8 mouse cellular contexts compared by ENCODE assay signal in the genomic region with DNA sequence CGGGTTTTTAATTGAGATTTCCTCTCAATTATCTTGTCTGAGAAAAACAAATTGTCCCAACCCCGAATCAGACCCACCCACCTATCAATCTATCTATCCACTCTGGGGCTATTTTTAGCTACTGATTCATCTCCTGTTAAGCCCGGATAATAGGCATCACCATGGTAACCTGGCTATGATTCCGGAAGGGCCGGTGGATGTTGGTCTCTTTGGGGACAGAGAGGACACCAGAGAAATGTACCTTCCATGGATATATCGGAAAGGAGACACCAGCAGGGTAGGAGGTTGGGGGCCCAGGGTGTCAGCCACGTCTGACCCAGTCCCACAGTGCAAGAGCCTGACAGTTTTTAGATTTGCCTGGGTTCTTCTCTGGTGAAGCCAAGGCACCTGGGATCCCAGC. TPM values are rescaled to one million over a fixed set of nuclear protein-coding genes. Genes with fewer than 3 reads are reported as not detected.
A peak's percentile ranks its signal among the peaks of the same experiment; 100 is the strongest.
DNase-seq lines count a peak whose midpoint lies in the region; ATAC-seq and TF ChIP-seq lines count a peak whose summit lies in the region.

No protein-coding gene starts in this region.

- H3K9ac ChIP-seq in hindbrain, embryonic 11.5 days (ENCODE audit: low read depth, low read length): no peak overlapping the region
- H3K9ac ChIP-seq in neural tube, embryonic 15.5 days (replicated peaks): no peak overlapping the region
- H3K9ac ChIP-seq in liver, embryonic 11.5 days (ENCODE audit: low read depth, low read length): no peak overlapping the region

- no peak for ATAC-seq in hindbrain, embryonic 11.5 days (ENCODE audit: low FRiP score)
- ATAC-seq in neural tube, embryonic 15.5 days (ENCODE audit: low FRiP score): peak; percentile 80; the same call in 1 of the 2 replicates
- no peak for ATAC-seq in liver, embryonic 11.5 days (replicated peaks; ENCODE audit: low FRiP score)

- H3K27me3 ChIP-seq in hindbrain, embryonic 11.5 days (ENCODE audit: control insufficient read depth, insufficient read depth, low read length): no peaks in the 10 kb centered on the region
- no peaks in the 10 kb centered on the region for H3K27me3 ChIP-seq in neural tube, embryonic 15.5 days (replicated peaks)
- H3K27me3 ChIP-seq in liver, embryonic 11.5 days (replicated peaks; ENCODE audit: control insufficient read depth, insufficient read depth, low read length): no peaks in the 10 kb centered on the region

- H3K4me2 ChIP-seq in hindbrain, embryonic 11.5 days (replicated peaks; ENCODE audit: low read depth, low read length): no peak overlapping the region
- peak overlapping the region; percentile 25 for H3K4me2 ChIP-seq in neural tube, embryonic 15.5 days
- H3K4me2 ChIP-seq in liver, embryonic 11.5 days: no peak overlapping the region

- H3K27ac ChIP-seq in layer of hippocampus, adult 2 months: peak overlapping the region; percentile 79
- peak overlapping the region; percentile 62 for H3K27ac ChIP-seq in hindbrain, embryonic 11.5 days (ENCODE audit: low read depth, low read length)
- peak overlapping the region; percentile 39 for H3K27ac ChIP-seq in neural tube, embryonic 15.5 days (replicated peaks)
- H3K27ac ChIP-seq in liver, embryonic 11.5 days (ENCODE audit: low read depth, low read length): no peak overlapping the region

- H3K4me3 ChIP-seq in layer of hippocampus, adult 2 months: no peak overlapping the region
- no peak overlapping the region for H3K4me3 ChIP-seq in hindbrain, embryonic 11.5 days (ENCODE audit: low read depth, low read length)
- H3K4me3 ChIP-seq in neural tube, embryonic 15.5 days (replicated peaks): no peak overlapping the region
- no peak overlapping the region for H3K4me3 ChIP-seq in liver, embryonic 11.5 days (ENCODE audit: low read depth, low read length)

- DNase-seq in layer of hippocampus, adult 2 months (ENCODE audit: low spot score in 2 of 2): no peak
- no peak for DNase-seq in layer of hippocampus, adult 9-10 months (ENCODE audit: low spot score)
- peak; percentile 60 for DNase-seq in embryo, embryonic 11 days
- peak; percentile 58 for DNase-seq in hindbrain, embryonic 11.5 days (ENCODE audit: low spot score)
- no peak for DNase-seq in liver, embryonic 11.5 days (ENCODE audit: low spot score)
- DNase-seq in cerebellum, adult 18-20 months: no peak
- DNase-seq in thymus, postnatal 14 days: no peak

- H3K4me1 ChIP-seq in hindbrain, embryonic 11.5 days (replicated peaks; ENCODE audit: control insufficient read depth, insufficient read depth, low read length): peaks cover 3% of the 10 kb centered on the region; the same call in 1 of the 2 replicates
- peaks cover 24% of the 10 kb centered on the region for H3K4me1 ChIP-seq in neural tube, embryonic 15.5 days
- H3K4me1 ChIP-seq in liver, embryonic 11.5 days (replicated peaks; ENCODE audit: control insufficient read depth, insufficient read depth, low read length): 0 out of 2 replicates have a peak, but pooled peaks cover 3% of the 10 kb centered on the region

- H3K36me3 ChIP-seq in hindbrain, embryonic 11.5 days (ENCODE audit: control insufficient read depth, insufficient read depth, low read length): no peaks in the 10 kb centered on the region
- H3K36me3 ChIP-seq in neural tube, embryonic 15.5 days: no peaks in the 10 kb centered on the region
- no peaks in the 10 kb centered on the region for H3K36me3 ChIP-seq in liver, embryonic 11.5 days (ENCODE audit: control insufficient read depth, insufficient read depth, low read length)

- H3K9me3 ChIP-seq in hindbrain, embryonic 11.5 days (ENCODE audit: control insufficient read depth, low read length): no peaks in the 10 kb centered on the region
- no peaks in the 10 kb centered on the region for H3K9me3 ChIP-seq in neural tube, embryonic 15.5 days (replicated peaks)
- 0 out of 2 replicates have a peak, but pooled peaks cover 2% of the 10 kb centered on the region for H3K9me3 ChIP-seq in liver, embryonic 11.5 days (ENCODE audit: control insufficient read depth, low read length)

- 17% methylated on average over 7 of the region's 7 CpGs for WGBS in hindbrain, embryonic 11.5 days
- 11% methylated on average over 7 of the region's 7 CpGs for WGBS in neural tube, embryonic 15.5 days
- 43% methylated on average over 7 of the region's 7 CpGs for WGBS in liver, embryonic 11.5 days

- TF ChIP-seq CTCF in layer of hippocampus, adult 2 months (conservative IDR thresholded peaks at IDR 0.05): no peak

RNA-seq across cellular contexts. Expression of gene Cpne7, which starts 18.2 kb away (rescaled TPM):
- total RNA-seq in layer of hippocampus, adult 2 months (2021): 100 to 1,000 TPM; 257 to 313 TPM
- 0.10 and 0.45 TPM in 2 replicates for polyA plus RNA-seq in hindbrain, embryonic 11.5 days (2014; fragmentation: Nextera tagmentation; extraction: Ambion mirVana)
- 3.7 and 4.7 TPM in 2 replicates for polyA plus RNA-seq in neural tube, embryonic 15.5 days (2015; fragmentation: Nextera tagmentation; extraction: Ambion mirVana)
- polyA plus RNA-seq in liver, embryonic 11.5 days (2014; fragmentation: Nextera tagmentation; extraction: Ambion mirVana): 5.2 and 5.9 TPM in 2 replicates

RNA-seq across cellular contexts. Expression of gene Sult5a1, which starts 22.7 kb away (rescaled TPM):
- 1 to 10 TPM; 2.0 to 2.8 TPM for total RNA-seq in layer of hippocampus, adult 2 months (2021)
- 4.8 and 5.5 TPM in 2 replicates for polyA plus RNA-seq in hindbrain, embryonic 11.5 days (2014; fragmentation: Nextera tagmentation; extraction: Ambion mirVana)
- 2.2 and 3.4 TPM in 2 replicates for polyA plus RNA-seq in neural tube, embryonic 15.5 days (2015; fragmentation: Nextera tagmentation; extraction: Ambion mirVana)
- polyA plus RNA-seq in liver, embryonic 11.5 days (2014; fragmentation: Nextera tagmentation; extraction: Ambion mirVana): 4.6 and 5.6 TPM in 2 replicates

RNA-seq across cellular contexts. Expression of gene Rpl13, which starts 33.3 kb away (rescaled TPM):
- 100 to 1,000 TPM; 418 to 466 TPM for total RNA-seq in layer of hippocampus, adult 2 months (2021)
- 1,308 and 1,334 TPM in 2 replicates for polyA plus RNA-seq in hindbrain, embryonic 11.5 days (2014; fragmentation: Nextera tagmentation; extraction: Ambion mirVana)
- 659 and 826 TPM in 2 replicates for polyA plus RNA-seq in neural tube, embryonic 15.5 days (2015; fragmentation: Nextera tagmentation; extraction: Ambion mirVana)
- polyA plus RNA-seq in liver, embryonic 11.5 days (2014; fragmentation: Nextera tagmentation; extraction: Ambion mirVana): 1,965 and 2,035 TPM in 2 replicates

RNA-seq across cellular contexts. Expression of gene Dpep1, which starts 50.6 kb away (rescaled TPM):
- total RNA-seq in layer of hippocampus, adult 2 months (2021): under 1 TPM in 1 of 2 experiments, not detected in 1; 0.37 TPM
- polyA plus RNA-seq in hindbrain, embryonic 11.5 days (2014; fragmentation: Nextera tagmentation; extraction: Ambion mirVana): 0.43 and 0.85 TPM in 2 replicates
- 0.41 and 1.1 TPM in 2 replicates for polyA plus RNA-seq in neural tube, embryonic 15.5 days (2015; fragmentation: Nextera tagmentation; extraction: Ambion mirVana)
- polyA plus RNA-seq in liver, embryonic 11.5 days (2014; fragmentation: Nextera tagmentation; extraction: Ambion mirVana): 0.52 and 1.3 TPM in 2 replicates

Comparison
In these comparisons a context has a peak if more than half of its experiments do, and no peak if none do; other contexts are left out.
1. DNase-seq: peak in embryo, embryonic 11 days (single experiment) and hindbrain, embryonic 11.5 days (single experiment); none in layer of hippocampus, adult 2 months (0 of 2), layer of hippocampus, adult 9-10 months (single experiment), liver, embryonic 11.5 days (single experiment), cerebellum, adult 18-20 months (0 of 2) and thymus, postnatal 14 days (single experiment).